Mouse (Mus musculus) cortical plate, adult 2 months (tissue): ENCODE results near the gene Rgs6.

Experiments
- CTCF ChIP-seq: fragments of 200-500 bp; IDR thresholded peaks from 2 replicates; pipeline ENCODE4 v1.5.1; 2011; ENCODE audit warnings: mild to moderate bottlenecking, control low read depth, low read length; ENCODE audit not compliant: insufficient read depth; ENCODE audit errors: extremely low read depth
- POLR2A ChIP-seq: fragments of 200-500 bp; IDR thresholded peaks from 2 replicates; pipeline ENCODE4 v1.6.1; 2011; ENCODE audit warnings: mild to moderate bottlenecking, low read length, control low read depth; ENCODE audit not compliant: insufficient read depth; ENCODE audit errors: extremely low read depth

GRCm38 (mm10) chr12:83126923-83127322 is 538.8 kb downstream of the Rgs6 start:
- no peak for TF ChIP-seq POLR2A
- TF ChIP-seq CTCF = no peak
